Mouse (Mus musculus) heart, postnatal 0 days (tissue): ENCODE measurements at regions not wholly inside any gene's neighbourhood (a gene's known extent, or its start where the extent isn't known, plus 50 kb on each side); places are given as distances from the start of the nearest gene placed in this dataset.

Source experiments
- CTCF ChIP-seq: IDR thresholded peaks from 2 replicates; pipeline ENCODE4 v1.5.1; 2016; ENCODE audit warnings: antibody characterized with exemption, control low read depth, low read depth
- EP300 ChIP-seq: IDR thresholded peaks from 2 replicates; pipeline ENCODE4 v1.6.1; 2016; ENCODE audit warnings: antibody characterized with exemption, low read depth

- TF ChIP-seq CTCF (no peak), EP300 (no peak)
Measured at GRCm38 (mm10) chr1:23520113-23520512, 122.5 kb upstream of the Ogfrl1 start.
